Mouse (Mus musculus) embryonic fibroblast, embryonic 13.5 days (primary cell): ENCODE data around the gene Neurl4. TPM values are rescaled to one million over a fixed set of nuclear protein-coding genes. Genes with fewer than 3 reads are reported as not detected.

Experiments used
- H3K27ac ChIP-seq: 2 replicates; pipeline ENCODE4 v1.5.1; 2012; ENCODE audit warnings: low read length, control low read depth, inconsistent platforms; ENCODE audit not compliant: insufficient read depth
- H3K4me1 ChIP-seq: 2 replicates; pipeline ENCODE4 v1.6.1; 2011; ENCODE audit warnings: low read length; ENCODE audit not compliant: control insufficient read depth, insufficient read depth
- H3K4me3 ChIP-seq: 2 replicates; pipeline ENCODE4 v1.5.1; 2011; ENCODE audit warnings: mild to moderate bottlenecking, control low read depth, low read length; ENCODE audit not compliant: insufficient read depth
- CTCF ChIP-seq: IDR thresholded peaks from 2 replicates; pipeline ENCODE4 v1.5.1; 2011; ENCODE audit warnings: mild to moderate bottlenecking, control low read depth, low read length, moderate library complexity, borderline replicate concordance; ENCODE audit not compliant: insufficient read depth
- POLR2A ChIP-seq: IDR thresholded peaks from 2 replicates; pipeline ENCODE4 v1.6.1; 2011; ENCODE audit warnings: low read depth, mild to moderate bottlenecking, control low read depth, low read length, moderate library complexity
- polyA plus RNA-seq: library from polyadenylated mRNA; stranded (reverse); fragments of >200 nt; gene quantifications from 2 replicates; pipeline ENCODE4 v1.2.4, GENCODE M21; 2011; ENCODE audit warnings: low read depth; ENCODE audit not compliant: missing spikeins, insufficient read length

Neurl4 gene
- polyA plus RNA-seq, 1 experiment, result 31.8 TPM

DNA sequence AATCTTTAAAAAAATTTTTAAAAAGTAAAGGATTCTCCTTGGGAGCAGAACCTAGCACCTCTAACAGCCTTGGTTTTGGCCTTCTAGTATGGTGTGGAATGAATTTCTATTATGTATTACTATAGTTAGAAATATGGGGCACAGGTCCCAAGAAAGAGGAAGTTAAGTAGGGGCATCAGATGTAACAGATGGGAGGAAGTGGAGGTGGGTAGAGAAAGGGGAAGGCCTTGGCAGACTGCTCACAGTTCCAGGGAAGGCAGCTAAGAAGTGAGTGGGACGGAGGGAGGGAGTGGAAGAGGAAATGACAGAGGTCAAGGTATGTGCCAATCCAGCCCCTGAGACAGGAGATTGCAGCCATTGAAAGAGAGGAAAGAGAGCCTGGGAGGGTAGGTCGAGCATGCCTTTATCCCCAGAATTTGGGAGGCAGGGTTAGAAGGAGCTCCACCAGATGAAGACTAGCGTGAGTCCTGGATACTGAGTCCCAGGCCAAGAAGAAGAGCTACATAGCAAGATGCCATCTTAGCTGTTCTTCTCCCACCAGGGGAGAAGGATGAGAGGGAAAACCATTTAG lies 30.2 kb downstream of the Neurl4 start:
- no peak overlapping the region for H3K4me3 ChIP-seq
- H3K27ac ChIP-seq, result no peak overlapping the region
- H3K4me1 ChIP-seq, result no peaks in the 10 kb centered on the region
- TF ChIP-seq CTCF, result no peak
- TF ChIP-seq POLR2A, result no peak

DNA sequence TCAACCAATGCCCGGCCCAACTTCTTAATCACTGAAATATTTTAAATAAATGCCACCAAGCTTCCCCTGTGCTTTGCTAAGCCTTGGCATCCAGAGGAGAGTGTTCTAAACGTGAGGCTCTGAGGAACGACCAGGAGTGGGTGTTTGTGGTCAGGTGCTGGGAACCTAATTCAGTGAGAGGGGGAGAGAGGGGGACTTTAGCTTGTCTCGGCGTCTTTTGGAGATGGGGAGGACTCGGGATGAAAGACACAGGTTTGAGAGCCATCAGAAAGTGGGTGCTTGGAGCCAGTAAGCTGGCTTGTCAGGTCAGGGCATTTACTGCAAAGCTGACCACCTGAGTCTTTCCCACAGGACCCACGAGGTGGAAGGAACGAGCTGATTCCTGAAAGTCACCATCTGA lies 30.9 kb downstream of the Neurl4 start:
- no peak for TF ChIP-seq POLR2A
- TF ChIP-seq CTCF, result no peak
- Histone ChIP-seq H3K27ac (no peak overlapping the region), H3K4me1 (no peaks in the 10 kb centered on the region), H3K4me3 (no peak overlapping the region)

DNA sequence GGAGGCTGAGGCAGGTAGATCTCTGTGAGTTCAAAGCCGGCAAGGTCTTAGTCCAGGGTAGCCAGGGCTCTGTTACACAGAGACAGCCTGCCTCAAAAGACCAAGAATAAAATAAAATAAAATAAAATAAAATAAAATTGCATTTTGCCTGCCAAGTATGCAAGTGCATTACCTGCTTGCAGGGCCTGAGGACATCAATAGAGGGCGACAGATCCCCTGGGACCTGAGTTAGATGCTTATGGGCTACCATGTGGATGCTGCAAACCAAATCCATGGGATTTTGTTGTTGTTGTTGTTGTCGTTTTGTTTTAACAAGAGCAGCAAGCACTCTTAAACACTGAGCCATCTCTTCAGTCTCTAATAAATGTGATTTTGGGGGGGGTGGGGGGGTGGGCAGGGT lies 31.4 kb downstream of the Neurl4 start:
- H3K4me3 ChIP-seq, result no peak overlapping the region
- TF ChIP-seq CTCF (no peak), POLR2A (no peak)
- H3K4me1 ChIP-seq, result no peaks in the 10 kb centered on the region

DNA sequence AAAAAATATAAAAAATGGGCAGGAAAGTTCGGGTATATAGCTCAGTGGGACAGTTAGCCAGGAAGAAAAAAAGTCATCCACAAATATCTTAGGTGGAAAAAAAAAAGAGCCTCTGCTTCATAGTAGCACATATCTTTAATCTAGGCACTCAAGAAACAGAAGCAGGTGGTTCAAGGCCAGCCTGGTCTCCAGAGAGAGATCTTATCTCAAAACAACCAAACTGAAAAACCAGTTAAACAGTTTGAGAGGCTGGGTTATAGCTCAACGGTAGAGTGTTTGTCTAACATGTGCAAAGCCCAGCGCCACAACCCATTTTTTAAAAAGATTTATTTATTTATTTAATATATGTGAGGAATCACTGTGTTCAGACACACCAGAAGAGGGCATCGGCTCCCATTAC lies 32.2 kb downstream of the Neurl4 start:
- Histone ChIP-seq H3K27ac (no peak overlapping the region), H3K4me3 (no peak overlapping the region), H3K4me1 (no peaks in the 10 kb centered on the region)
- no peak for TF ChIP-seq POLR2A
- no peak for TF ChIP-seq CTCF

More for the DNA sequence above, 31.4 kb downstream of the Neurl4 start:
- H3K27ac ChIP-seq, result no peak overlapping the region

DNA sequence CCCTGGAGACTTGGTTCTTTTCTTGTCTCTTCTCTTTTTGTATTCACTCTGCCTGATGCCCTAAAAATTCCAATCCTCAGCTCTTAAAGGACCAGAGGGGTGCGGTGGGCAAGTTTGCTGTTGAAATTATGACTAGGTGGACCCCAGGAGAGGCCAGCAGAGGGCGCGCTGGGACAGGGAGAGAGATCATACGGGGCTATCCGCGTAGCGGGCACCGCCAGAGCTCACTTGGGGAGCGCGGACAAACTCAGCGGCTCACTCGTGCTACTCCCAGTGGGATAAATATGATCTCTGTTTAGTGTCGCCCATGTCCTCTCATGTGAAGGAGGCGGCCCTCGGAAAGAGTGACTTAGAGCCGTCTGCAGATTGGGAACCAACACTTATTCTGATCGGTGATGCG lies 33.3 kb downstream of the Neurl4 start:
- Histone ChIP-seq H3K27ac (no peak overlapping the region), H3K4me3 (no peak overlapping the region), H3K4me1 (no peaks in the 10 kb centered on the region)
- TF ChIP-seq CTCF (peak; percentile 65; the same call in 1 of the 2 replicates), POLR2A (no peak)

DNA sequence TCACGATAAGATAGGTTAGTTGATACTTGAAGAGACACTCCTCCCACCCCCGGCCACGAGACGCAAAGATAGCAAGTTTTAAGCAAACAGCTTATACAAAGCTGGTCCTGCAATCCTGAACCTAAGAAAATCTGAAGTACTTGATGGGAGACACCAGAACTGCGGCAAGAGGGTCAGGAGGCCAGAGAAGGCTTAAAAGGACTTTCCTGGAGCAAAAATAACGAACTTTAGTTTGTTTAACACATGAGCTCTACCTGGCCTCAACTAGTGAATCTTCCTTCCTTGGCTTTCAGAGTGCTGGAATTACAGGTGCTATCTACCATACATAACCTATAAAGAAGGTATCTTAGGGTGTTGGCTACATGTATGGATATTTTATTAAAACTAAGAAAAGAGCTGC lies 33.8 kb downstream of the Neurl4 start:
- no peak overlapping the region for H3K4me3 ChIP-seq

DNA sequence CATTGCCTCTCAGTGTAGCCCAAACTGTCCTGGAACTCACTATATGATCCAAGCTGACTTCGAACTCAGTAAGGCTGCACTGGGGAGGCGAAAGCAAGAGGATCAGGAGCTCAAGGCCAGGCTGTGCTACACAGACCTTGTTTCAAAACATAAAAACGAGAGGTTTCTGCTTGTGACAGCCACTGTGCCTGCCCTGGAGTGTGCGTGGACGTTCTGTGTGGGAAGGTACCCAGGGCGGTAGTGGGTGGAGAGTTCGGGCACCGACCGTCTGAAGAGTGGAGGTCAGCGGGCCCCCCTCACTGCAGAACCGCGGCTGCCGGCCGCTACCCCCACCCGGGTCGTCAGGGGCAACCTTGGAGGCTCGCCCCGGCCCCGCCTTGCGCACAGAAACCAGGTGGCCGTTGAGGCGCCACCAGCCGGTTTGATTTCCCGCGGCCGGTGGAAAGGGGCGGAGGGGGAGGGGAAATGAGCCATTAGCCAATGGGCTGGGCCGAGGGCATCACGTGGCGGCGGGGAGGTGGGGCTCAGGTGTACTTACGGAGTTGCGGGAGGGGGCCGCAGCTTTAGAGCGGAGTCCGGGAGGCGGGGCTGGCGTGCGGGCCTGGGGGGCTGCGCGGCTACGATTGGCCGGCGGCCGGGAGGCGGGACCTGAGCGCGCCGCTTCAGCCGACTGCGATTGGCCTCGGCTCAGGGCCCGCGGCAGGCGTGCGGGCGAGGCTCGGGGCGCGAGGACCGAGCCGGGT lies 34.4 kb downstream of the Neurl4 start, which contains the start of gene Ybx2:
Ybx2 (plus strand) TSS at position 660 of the 743 bp plus-strand sequence.
- no peak within 1 kb of the TSS for H3K27ac ChIP-seq
- no peak for TF ChIP-seq POLR2A
- no peaks in the 10 kb centered on the region for H3K4me1 ChIP-seq
- peak within 1 kb of the TSS; percentile 14; the same call in 1 of the 2 replicates for H3K4me3 ChIP-seq

More for the DNA sequence above, 33.8 kb downstream of the Neurl4 start:
- no peaks in the 10 kb centered on the region for H3K4me1 ChIP-seq
- TF ChIP-seq CTCF, result no peak
- no peak for TF ChIP-seq POLR2A
- no peak overlapping the region for H3K27ac ChIP-seq

DNA sequence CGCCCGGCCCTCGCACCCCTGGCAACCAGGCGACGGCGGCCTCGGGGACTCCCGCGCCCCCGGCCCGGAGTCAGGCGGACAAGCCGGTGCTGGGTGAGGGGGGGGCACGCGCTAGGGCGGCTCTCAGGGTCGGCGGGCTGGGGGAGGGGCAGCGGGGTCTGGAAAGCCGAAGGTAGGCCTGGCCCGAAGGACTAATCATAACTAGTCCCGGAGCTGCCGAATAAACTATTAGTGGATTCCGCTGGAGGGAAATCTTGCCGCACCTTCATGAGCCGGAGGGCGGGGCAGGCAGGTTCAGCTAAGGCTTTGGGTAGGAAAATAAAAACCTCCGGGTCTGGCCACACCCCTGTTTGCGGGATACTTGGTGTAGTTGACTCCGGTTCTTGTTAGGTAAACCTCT lies 35.3 kb downstream of the Neurl4 start:
- H3K27ac ChIP-seq, result no peak overlapping the region
- TF ChIP-seq CTCF, result no peak
- no peak for TF ChIP-seq POLR2A
- H3K4me1 ChIP-seq, result no peaks in the 10 kb centered on the region
- no peak overlapping the region for H3K4me3 ChIP-seq

DNA sequence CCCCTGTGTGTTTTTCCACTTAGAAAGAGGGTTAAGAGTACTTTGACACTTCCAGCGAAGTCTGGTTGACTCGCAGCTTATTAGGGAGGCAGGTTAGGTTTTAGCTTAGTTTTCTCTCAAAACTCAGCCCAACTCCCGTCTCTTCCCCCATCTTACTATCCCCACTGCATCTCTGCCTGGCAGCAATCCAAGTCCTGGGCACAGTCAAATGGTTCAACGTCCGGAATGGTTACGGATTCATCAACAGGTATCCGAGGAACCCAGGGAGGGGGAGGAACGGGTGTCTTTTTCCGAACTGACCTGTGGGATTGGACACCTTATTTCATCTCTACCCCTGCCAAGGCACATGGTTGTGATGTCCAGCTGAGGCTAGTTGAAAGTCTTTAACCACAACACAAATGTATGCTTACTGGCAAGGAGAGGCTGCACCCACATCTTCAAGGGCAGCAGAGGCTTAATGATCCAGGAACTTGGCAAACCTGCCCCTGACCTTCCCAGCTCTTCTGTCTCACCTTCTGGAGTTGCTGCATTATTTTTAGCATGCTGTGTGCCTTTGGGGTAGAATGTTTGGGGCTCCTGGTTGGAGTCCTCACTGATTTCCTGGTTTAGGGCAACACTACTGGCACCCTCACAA lies 36.0 kb downstream of the Neurl4 start:
- TF ChIP-seq CTCF (no peak), POLR2A (no peak)
- no peak overlapping the region for H3K4me3 ChIP-seq
- H3K4me1 ChIP-seq, result no peaks in the 10 kb centered on the region
- no peak overlapping the region for H3K27ac ChIP-seq

DNA sequence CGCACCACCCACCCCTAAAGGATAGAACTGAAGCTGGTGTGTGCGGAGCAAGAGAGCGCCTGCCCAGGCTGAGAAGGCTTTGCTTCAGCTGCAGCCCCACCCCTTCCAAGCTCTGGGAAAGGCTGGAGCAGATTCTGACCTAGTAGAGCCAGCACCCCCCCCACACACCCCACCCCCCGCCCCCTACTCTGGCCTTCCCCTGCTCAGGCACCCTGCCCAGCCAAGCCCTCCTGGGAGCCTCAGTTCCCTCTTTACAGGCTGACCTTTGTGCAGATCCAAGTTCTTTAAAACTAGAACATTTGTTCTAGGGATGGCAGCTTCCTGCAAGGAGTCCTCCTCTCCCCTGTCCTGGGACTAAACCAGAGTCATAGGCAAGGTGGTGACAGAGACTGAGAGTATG lies 36.5 kb downstream of the Neurl4 start:
- no peak for TF ChIP-seq CTCF
- no peak for TF ChIP-seq POLR2A

More for the DNA sequence above, 36.5 kb downstream of the Neurl4 start:
- no peak overlapping the region for H3K4me3 ChIP-seq
- no peak overlapping the region for H3K27ac ChIP-seq
- H3K4me1 ChIP-seq, result no peaks in the 10 kb centered on the region
